Mouse (Mus musculus): ENCODE measurements around the gene Tenm3. TPM values are rescaled to one million over a fixed set of nuclear protein-coding genes. Genes with fewer than 3 reads are reported as not detected.

Tenm3 gene
- polyA plus RNA-seq, 1 experiment = 18.2 TPM

DNA sequence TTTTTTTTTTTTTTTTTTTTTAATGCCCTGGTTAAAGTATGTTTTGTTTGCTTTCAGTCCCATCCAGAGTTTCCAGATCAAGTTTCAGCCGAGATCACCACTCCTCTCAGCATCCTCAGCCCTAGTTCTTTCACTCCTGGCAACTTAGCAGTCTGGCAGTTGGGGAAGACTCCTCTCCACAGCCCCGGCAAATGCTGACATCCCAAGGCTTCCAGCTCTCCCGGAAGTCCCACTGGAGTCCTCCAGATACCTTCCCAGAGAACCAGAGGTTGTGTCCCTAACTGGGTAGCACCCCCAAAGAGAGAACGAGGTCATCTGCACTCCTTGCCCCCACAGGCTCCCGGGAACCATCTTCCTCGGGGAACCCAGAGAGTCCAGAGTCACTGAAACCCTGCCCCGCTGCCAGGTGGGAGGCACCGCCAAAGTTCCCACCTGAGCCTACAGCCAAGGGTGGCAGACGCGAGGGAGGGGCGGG is 1.2 kb downstream of the Tenm3 start:
- peak overlapping the region; percentile 73 for H3ac ChIP-seq (ENCODE audit: control insufficient read depth, insufficient read length, low read depth)
- peaks cover 39% of the 10 kb centered on the region for H3K79me2 ChIP-seq (ENCODE audit: control insufficient read depth, insufficient read depth)
- H3K36me3 ChIP-seq (ENCODE audit: control insufficient read depth, insufficient read depth) = no peaks in the 10 kb centered on the region

DNA sequence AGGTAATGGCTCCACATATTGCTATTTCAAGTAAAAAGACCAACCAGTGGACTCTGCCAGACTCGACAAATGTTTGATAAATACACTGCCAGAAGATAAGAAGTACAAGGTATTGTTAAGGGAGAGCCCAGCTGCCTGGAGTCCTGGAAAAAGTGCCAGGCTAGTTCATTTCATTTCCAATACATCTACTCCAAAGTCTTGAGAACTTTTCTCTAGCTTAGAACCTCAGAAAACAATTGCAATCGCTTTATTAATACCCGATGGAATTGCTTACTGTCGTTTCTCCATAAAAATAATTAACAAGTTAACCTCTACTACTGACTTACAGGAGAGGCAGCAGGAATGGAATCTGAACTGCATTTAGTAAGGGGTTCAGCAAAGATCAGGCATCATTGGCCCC is 1.7 kb downstream of the Tenm3 start:
- peak overlapping the region; percentile 66 for H3K4me3 ChIP-seq (ENCODE audit: insufficient read depth, poor library complexity, severe bottlenecking)
- H3K79me2 ChIP-seq (ENCODE audit: control insufficient read depth, insufficient read depth) = peaks cover 44% of the 10 kb centered on the region
- no peaks in the 10 kb centered on the region for H3K27me3 ChIP-seq (ENCODE audit: control insufficient read depth, insufficient read depth, insufficient read length)
- peaks cover 14% of the 10 kb centered on the region for H3K79me3 ChIP-seq (ENCODE audit: low read depth)
- H3K36me3 ChIP-seq (ENCODE audit: control insufficient read depth, insufficient read depth) = no peaks in the 10 kb centered on the region
- peak overlapping the region; percentile 73 for H3ac ChIP-seq (ENCODE audit: control insufficient read depth, insufficient read length, low read depth)
- no peak for TF ChIP-seq FOSL1 (IDR thresholded peaks at IDR 0.05; ENCODE audit: insufficient read depth, low read length, poor library complexity, severe bottlenecking)
- no peak for TF ChIP-seq CEBPB (IDR thresholded peaks at IDR 0.05; ENCODE audit: low read depth)
- no peak for TF ChIP-seq MYOD1 (IDR thresholded peaks at IDR 0.05; ENCODE audit: control insufficient read depth, insufficient read length, low read depth)
- no peak for TF ChIP-seq CTCF (IDR thresholded peaks at IDR 0.05; ENCODE audit: control insufficient read depth, insufficient read depth, insufficient read length)
- TF ChIP-seq MAX (IDR thresholded peaks at IDR 0.05) = no peak
- TF ChIP-seq USF1 (IDR thresholded peaks at IDR 0.05; ENCODE audit: low read depth) = no peak

More for the DNA sequence above, 1.2 kb downstream of the Tenm3 start:
- TF ChIP-seq CEBPB (IDR thresholded peaks at IDR 0.05; ENCODE audit: low read depth) (no peak), MYOG (IDR thresholded peaks at IDR 0.05; ENCODE audit: control insufficient read depth, extremely low read depth, insufficient read length) (no peak), CTCF (IDR thresholded peaks at IDR 0.05; ENCODE audit: control insufficient read depth, insufficient read depth, insufficient read length) (no peak), MAX (IDR thresholded peaks at IDR 0.05) (no peak), USF1 (IDR thresholded peaks at IDR 0.05; ENCODE audit: low read depth) (no peak), MYOD1 (IDR thresholded peaks at IDR 0.05; ENCODE audit: control insufficient read depth, insufficient read length, low read depth) (no peak), FOSL1 (IDR thresholded peaks at IDR 0.05; ENCODE audit: insufficient read depth, low read length, poor library complexity, severe bottlenecking) (no peak)
- H3K27me3 ChIP-seq (ENCODE audit: control insufficient read depth, insufficient read depth, insufficient read length) = no peaks in the 10 kb centered on the region
- H3K4me3 ChIP-seq (ENCODE audit: insufficient read depth, poor library complexity, severe bottlenecking) = peak overlapping the region; percentile 66
- H3K79me3 ChIP-seq (ENCODE audit: low read depth) = peaks cover 14% of the 10 kb centered on the region

DNA sequence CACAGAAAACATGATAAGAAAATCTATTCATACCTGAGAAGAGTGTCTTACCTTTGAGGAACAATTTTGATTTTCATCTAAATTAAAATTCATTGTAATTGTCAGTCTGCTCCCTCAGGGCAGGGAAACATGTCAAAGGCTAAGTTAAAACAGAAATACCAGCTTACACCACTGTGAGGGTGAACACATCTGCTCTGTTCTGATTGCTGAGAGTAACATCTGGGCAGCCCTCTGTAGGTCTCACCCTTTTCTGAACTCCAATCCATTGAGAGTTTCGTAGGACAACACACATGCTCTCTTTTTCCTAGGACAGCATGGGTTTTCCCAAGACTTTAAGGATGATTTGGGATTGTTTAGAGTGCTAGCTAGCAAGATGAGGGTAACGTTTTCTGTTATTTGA is 8.0 kb downstream of the Tenm3 start:
- no peak overlapping the region for H3K4me3 ChIP-seq (ENCODE audit: insufficient read depth, poor library complexity, severe bottlenecking)
- H3K36me3 ChIP-seq (ENCODE audit: control insufficient read depth, insufficient read depth) = no peaks in the 10 kb centered on the region
- no peak overlapping the region for H3ac ChIP-seq (ENCODE audit: control insufficient read depth, insufficient read length, low read depth)
- no peaks in the 10 kb centered on the region for H3K27me3 ChIP-seq (ENCODE audit: control insufficient read depth, insufficient read depth, insufficient read length)
- H3K79me2 ChIP-seq (ENCODE audit: control insufficient read depth, insufficient read depth) = peaks cover 29% of the 10 kb centered on the region
- H3K79me3 ChIP-seq (ENCODE audit: low read depth) = peaks cover 10% of the 10 kb centered on the region
- TF ChIP-seq CTCF (IDR thresholded peaks at IDR 0.05; ENCODE audit: control insufficient read depth, insufficient read depth, insufficient read length) (no peak), FOSL1 (IDR thresholded peaks at IDR 0.05; ENCODE audit: insufficient read depth, low read length, poor library complexity, severe bottlenecking) (no peak), MYOD1 (IDR thresholded peaks at IDR 0.05; ENCODE audit: control insufficient read depth, insufficient read length, low read depth) (no peak), MAX (IDR thresholded peaks at IDR 0.05) (no peak), MYOG (IDR thresholded peaks at IDR 0.05; ENCODE audit: control insufficient read depth, extremely low read depth, insufficient read length) (no peak), CEBPB (IDR thresholded peaks at IDR 0.05; ENCODE audit: low read depth) (no peak)

DNA sequence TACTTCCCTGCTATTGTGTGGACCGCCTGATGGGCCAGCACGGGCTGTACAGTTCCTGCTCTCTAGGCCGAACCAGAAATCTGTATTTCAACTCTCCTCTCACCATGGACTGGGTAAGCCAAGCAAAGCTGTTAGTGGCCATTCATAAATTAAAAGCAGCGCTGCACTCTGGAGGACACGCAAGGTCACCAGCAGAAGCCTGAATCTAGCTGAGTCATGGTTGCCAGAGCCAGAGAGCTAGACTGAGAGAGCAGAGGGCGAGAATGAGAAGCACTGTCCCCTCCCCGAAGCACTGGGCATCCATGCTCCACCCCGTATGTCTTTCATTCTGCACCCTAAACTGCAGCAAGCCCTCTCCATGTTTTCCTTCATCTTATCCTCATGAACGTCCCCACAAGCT is 16.3 kb downstream of the Tenm3 start:
- TF ChIP-seq FOSL1 (IDR thresholded peaks at IDR 0.05; ENCODE audit: insufficient read depth, low read length, poor library complexity, severe bottlenecking) (no peak), USF1 (IDR thresholded peaks at IDR 0.05; ENCODE audit: low read depth) (no peak), MAX (IDR thresholded peaks at IDR 0.05) (no peak), MYOG (IDR thresholded peaks at IDR 0.05; ENCODE audit: control insufficient read depth, extremely low read depth, insufficient read length) (no peak)
- Histone ChIP-seq H3K36me3 (ENCODE audit: control insufficient read depth, insufficient read depth) (no peaks in the 10 kb centered on the region), H3K4me3 (ENCODE audit: insufficient read depth, poor library complexity, severe bottlenecking) (no peak overlapping the region), H3K27me3 (ENCODE audit: control insufficient read depth, insufficient read depth, insufficient read length) (no peaks in the 10 kb centered on the region), H3K79me2 (ENCODE audit: control insufficient read depth, insufficient read depth) (no peaks in the 10 kb centered on the region), H3K79me3 (ENCODE audit: low read depth) (no peaks in the 10 kb centered on the region), H3ac (ENCODE audit: control insufficient read depth, insufficient read length, low read depth) (peak overlapping the region; percentile 12)

DNA sequence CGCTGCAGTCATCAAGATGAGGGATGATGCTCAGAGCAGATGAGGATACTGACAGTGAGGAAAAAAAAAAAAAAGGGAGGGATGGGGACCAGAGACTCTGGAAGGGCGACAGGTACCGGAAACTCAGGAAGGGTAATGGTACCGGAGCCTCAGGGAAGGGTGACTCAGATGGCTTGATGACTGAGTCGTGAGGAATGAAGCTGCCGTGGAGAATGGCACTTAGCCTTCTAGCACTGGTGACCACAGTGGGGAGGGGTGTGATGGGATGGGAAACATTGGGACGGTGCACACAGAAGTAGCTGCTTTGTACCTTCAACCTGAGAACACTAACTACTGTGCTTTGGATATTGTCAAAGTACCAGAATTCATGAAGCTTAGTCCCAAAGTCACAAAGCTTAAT is 18.1 kb downstream of the Tenm3 start:
- Histone ChIP-seq H3K4me3 (ENCODE audit: insufficient read depth, poor library complexity, severe bottlenecking) (no peak overlapping the region), H3K36me3 (ENCODE audit: control insufficient read depth, insufficient read depth) (no peaks in the 10 kb centered on the region), H3ac (ENCODE audit: control insufficient read depth, insufficient read length, low read depth) (no peak overlapping the region), H3K27me3 (ENCODE audit: control insufficient read depth, insufficient read depth, insufficient read length) (no peaks in the 10 kb centered on the region), H3K79me2 (ENCODE audit: control insufficient read depth, insufficient read depth) (no peaks in the 10 kb centered on the region), H3K79me3 (ENCODE audit: low read depth) (no peaks in the 10 kb centered on the region)
- TF ChIP-seq CEBPB (IDR thresholded peaks at IDR 0.05; ENCODE audit: low read depth) (no peak), MYOD1 (IDR thresholded peaks at IDR 0.05; ENCODE audit: control insufficient read depth, insufficient read length, low read depth) (no peak), FOSL1 (IDR thresholded peaks at IDR 0.05; ENCODE audit: insufficient read depth, low read length, poor library complexity, severe bottlenecking) (peak; percentile 58), USF1 (IDR thresholded peaks at IDR 0.05; ENCODE audit: low read depth) (no peak), MYOG (IDR thresholded peaks at IDR 0.05; ENCODE audit: control insufficient read depth, extremely low read depth, insufficient read length) (no peak)

DNA sequence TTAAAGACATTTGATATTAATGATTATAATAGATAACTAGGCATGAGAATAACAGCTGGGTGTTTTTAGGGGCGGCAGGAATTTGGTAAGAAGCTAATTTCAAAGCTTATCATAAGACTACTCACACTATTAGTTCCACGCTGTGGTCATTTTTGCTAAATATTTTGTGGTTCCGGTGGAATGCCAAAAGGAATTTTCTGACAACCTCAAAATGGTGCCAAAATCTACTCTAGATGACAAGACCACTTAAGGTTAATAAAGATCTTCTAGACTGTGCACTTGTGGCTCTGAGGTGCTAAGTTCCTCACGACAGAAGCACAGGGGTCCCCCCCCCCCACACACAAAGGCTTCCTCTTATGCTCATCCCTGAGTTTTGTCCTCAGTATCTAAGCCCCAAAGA is 21.5 kb downstream of the Tenm3 start:
- no peaks in the 10 kb centered on the region for H3K79me2 ChIP-seq (ENCODE audit: control insufficient read depth, insufficient read depth)
- TF ChIP-seq MYOD1 (IDR thresholded peaks at IDR 0.05; ENCODE audit: control insufficient read depth, insufficient read length, low read depth) (no peak), CTCF (IDR thresholded peaks at IDR 0.05; ENCODE audit: control insufficient read depth, insufficient read depth, insufficient read length) (no peak), MAX (IDR thresholded peaks at IDR 0.05) (no peak), USF1 (IDR thresholded peaks at IDR 0.05; ENCODE audit: low read depth) (no peak), MYOG (IDR thresholded peaks at IDR 0.05; ENCODE audit: control insufficient read depth, extremely low read depth, insufficient read length) (no peak), CEBPB (IDR thresholded peaks at IDR 0.05; ENCODE audit: low read depth) (no peak)
- H3K36me3 ChIP-seq (ENCODE audit: control insufficient read depth, insufficient read depth) = no peaks in the 10 kb centered on the region
- H3K27me3 ChIP-seq (ENCODE audit: control insufficient read depth, insufficient read depth, insufficient read length) = no peaks in the 10 kb centered on the region
- H3K4me3 ChIP-seq (ENCODE audit: insufficient read depth, poor library complexity, severe bottlenecking) = no peak overlapping the region
- no peak overlapping the region for H3ac ChIP-seq (ENCODE audit: control insufficient read depth, insufficient read length, low read depth)
- no peaks in the 10 kb centered on the region for H3K79me3 ChIP-seq (ENCODE audit: low read depth)
